Mouse (Mus musculus) heart, postnatal 4 days (tissue): ENCODE results near the gene Grhl3. TPM values are rescaled to one million over a fixed set of nuclear protein-coding genes. Genes with fewer than 3 reads are reported as not detected.

Experiments used
- DNase-seq: peaks from one replicate; pipeline ENCODE4 v3.0.0; 2021
- total RNA-seq, 2 experiments: library from RNA; stranded (reverse); gene quantifications; 2 replicates each; pipeline ENCODE4 v1.2.3; 2021

Grhl3 gene
- total RNA-seq, 2 experiments from 2014 or later, result 1.0 to 1.2 TPM

DNA sequence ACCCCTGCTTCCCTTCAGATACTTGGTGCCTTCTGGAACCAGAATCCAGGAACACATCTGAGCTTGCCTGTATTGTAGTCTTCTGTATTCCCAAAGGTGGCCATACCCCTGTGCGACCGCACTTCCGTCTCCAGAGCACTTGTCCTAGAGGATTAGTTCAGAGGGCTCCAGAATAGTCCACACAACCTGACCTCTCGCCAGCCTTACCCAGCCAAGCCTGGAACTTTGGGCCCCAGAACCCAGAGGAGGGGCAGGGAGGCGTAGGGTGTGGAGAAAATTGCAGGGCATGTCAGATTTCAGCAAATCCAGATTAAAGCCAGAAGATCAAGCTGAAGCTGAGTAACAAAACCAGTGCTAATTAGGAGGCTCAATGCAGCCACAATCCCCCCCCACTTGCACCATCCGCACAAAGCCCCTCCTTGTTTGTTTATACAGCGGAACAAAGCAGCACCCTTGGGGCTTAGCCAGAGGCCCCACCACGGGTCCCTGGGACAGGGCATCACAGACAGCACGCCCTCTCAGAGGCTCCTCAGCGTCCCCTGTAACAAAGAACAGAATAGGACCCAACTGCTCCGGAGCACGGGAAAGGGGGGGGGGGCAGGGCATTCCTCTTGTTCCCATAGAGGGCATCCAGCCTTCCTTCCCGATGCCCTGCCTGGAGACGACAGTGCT, 47.3 kb downstream of the Grhl3 start:
- no peak for DNase-seq

DNA sequence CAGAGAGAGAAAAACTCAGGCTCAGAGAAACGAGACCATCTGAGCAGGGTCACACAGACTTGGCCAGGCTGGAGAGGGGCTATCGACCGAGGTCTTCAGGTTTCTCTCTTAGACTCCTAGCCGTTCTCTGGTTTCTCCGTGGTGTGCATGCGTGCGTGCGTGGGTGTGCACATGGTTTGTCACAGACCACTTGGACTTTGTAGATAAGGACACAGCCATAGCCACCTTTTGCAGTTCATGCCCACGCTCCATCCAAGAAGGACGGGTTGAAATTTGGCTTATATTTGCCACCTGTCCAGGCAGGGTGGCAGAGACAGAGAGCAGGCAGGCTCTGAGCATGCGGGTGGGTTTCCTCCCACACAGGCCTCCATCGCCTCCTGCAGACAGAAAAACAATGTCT, 48.4 kb downstream of the Grhl3 start:
- DNase-seq, result no peak

DNA sequence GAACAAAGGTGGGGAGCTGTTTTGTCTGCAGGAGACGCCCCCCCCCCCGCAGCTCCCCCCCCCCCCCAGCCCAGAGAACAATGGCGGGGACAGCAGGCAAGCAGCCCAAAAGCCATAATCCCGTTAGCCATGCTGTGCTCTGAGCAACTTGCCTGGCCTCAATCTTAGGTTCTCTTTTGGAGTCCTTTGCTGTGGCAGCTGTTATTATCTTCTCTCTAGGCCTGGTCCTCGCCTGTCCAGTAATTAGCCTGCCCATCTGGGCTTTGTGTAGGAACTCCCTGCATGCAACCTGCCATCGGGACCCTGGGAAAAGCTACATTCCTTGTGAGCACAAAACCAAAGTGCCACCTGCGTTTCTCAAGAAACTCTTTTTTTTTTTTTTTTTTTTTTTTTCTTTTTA, 49.5 kb downstream of the Grhl3 start:
- no peak for DNase-seq

DNA sequence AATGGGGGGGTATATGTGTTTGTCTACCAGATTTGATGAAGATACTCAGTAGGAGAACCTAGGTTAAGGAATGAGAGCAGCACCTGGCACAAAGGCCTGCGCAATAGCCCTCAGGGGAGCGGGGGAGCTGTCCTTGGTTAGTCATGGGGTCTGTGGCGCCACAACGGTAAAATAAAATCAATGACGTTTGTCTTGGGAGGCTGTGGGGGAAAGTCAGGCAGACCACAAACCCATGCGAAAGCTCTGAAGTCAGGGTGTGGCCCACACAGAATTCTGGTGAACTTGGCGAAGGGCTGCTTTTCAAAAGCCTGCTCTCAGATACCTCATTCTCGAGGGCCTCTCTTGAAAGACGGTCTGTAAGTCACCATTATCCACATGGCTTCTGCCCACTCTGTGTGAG, 53.0 kb downstream of the Grhl3 start:
- DNase-seq, result no peak

DNA sequence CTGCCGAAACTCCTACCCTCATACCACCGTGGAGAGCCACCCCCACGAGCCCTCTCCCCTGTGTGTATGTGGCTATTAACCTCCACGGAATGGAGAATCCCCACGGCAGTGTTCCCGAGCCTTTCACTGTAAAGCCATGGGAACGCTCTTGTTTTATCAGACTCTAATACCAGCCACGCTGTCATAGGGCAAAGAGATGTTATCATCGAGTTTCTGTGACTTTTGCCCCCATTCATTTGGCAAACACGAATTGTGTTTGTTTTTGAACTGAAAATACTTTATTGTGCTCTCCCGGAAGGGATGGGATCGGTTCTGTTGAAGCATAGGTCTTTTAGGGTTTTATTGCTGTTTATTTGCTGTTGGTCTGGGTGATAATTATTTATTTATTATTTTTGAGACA, 55.3 kb downstream of the Grhl3 start:
- no peak for DNase-seq

DNA sequence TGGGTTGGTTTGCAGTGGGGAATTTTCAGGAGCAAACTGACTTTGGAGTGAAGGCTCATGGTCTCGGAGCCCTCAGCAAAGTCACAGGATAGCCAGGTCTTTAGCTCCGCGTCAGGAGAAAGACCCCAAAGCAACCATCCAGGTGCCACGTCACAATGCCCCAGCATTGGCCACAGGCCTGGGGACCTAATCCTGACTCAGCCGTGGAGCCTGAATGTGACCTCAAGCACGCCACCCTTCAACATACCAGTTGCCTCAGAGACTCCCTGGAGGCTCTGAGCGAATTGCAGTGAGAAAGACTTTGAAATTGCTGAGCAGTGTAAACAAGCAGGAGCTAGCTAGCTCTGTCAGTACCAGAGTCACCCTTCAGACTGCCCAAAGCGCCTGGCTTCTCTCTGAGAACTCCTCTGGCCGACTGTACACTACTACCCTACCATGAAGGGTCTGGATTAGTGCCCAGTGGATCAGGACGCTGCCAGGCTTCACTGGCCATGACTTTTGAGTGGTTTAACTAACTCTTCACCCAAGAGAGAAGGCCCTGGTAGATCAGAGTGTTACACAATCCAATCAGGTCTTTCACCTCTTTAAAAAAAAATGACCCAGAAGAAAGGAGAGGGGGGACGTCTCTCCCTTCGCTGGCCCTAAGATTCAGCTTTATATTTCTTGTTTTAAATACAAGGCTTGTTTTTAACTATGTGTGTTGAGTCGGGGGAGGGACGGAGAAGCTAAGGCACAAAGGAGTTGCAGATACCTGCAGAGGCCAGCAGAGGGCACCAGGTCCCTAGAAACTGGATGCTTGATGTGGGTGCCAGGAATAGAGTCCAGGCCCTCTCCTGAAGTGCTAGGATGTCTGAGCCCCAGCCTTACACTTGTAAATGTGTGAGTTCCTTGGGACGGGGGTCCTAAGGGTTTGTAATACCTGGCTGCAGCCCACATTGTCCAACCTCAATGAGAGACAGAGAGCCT, 56.8 kb downstream of the Grhl3 start:
- DNase-seq, result peak; percentile 72

DNA sequence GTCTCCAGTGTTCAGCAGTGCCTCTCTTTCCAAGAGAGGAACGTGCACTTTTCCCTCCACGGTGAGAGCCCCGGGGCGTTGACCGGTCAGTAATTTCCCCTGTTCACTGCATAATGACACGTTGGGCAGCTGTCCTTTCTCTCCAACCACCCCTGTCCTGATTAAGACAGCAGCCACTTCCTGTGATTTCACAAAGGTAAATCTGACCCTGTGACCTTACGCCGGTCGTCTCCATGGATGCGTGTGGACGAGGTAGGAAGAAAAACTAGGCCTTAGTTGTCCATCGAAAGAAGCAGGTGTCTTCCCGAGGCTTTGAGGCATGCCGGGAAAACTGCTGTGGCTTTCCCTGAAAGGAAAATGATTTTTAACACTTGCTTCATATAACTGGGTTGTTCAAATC, 58.5 kb downstream of the Grhl3 start:
- no peak for DNase-seq

DNA sequence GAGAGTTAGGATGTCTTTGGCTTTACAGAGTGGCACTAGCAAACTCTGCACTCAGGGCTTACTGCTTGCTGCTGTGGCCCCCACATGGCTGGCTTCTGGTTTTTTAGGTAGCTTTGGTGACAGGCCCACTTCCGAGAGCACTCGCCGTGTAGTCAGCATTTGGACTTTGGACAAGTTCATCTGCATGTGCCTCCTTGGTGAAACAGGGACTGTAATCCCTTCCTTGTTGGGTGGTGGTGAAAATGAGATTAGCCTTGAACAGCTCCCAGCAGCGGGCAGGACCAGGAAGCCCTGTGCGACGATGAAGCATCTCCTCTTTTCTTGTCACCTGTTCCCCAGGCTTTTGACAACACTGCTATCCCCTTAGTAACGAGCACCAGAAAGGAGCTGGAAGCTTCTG, 59.6 kb downstream of the Grhl3 start:
- no peak for DNase-seq

DNA sequence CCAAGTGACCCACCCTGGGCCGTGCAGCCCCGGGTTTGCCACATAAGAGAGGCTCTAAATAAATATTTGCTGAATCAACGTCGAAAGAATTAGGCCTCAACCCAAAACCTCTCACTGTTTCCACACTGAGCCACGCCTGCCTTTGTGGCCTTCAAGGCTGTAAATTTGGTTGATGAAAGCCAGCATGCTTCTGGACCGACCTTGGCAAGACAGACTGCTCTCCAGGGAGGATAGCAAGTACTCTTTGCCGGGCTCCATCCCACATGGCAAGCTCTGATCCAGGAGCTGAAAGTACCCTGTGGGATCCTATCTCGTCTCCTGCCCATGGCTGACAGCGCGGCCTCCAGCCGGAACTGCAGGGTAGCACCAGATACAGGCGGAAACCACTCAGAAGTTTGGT, 63.9 kb downstream of the Grhl3 start:
- DNase-seq, result no peak

DNA sequence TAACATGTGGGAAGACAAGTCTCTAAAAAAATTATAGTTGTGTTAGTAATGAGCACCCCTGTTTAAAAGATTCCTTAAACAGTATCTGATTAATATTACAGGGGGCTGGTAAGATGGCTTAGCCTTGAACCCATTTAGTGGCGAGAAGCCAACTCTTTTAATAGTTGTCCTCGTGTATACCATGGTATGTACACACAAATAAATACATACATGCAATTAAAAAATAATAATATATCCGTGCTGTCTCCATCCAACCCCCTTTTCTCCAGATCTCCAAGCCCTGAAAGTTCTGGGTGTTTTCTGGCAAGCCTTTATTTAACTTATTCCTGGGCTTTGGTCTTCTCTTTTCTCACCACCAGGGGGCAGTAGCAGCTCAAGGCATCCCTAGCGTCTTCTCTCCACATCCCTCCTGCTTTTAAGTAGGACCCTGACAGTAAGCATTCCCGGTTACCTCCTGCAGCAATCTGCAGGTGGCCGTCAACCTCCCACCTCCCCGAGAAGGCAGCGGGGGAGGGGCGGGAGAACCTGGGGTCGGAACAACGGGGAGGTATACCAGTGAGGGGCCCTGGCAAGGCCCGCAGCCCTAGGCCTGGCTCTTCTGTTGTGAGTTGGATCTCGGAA, 64.9 kb downstream of the Grhl3 start:
- peak; percentile 83 for DNase-seq

DNA sequence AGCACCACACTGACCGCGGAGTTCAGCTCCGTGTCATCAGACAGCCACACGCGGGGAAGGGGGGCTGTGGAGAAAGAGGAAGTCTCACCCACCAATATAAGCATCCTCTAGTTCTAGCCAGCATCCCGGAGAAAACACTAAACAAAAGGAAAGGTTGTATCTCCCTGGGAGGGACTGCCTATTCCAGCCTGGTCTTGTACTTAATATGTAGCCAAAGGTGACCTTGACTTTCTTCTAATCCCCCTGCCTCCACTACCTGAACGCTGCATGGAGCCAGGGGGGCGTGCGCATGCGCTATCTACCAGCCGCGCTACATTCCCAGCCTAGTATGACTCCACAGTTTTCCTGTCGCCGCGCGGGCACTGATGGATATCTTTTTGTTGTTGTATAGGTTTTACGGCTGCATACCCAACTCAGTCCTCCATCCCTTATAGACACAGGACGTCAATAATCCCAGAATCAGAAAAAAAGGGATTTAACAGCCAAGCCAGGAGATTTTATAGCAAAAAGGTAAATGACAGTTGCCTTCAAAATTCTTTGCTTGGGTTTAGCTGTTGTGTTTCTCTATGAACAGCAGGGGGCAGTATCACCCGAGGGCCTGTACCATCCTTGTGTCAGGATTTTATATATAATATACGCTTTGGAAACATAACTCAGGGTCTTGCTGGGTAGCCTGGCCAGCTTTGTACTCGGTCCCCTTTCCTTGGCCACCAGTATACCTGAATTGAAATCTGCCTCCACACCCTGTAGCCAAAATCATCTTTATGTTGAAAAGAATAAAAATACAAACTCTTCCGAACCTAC, 65.7 kb downstream of the Grhl3 start:
- peak; percentile 46 for DNase-seq

DNA sequence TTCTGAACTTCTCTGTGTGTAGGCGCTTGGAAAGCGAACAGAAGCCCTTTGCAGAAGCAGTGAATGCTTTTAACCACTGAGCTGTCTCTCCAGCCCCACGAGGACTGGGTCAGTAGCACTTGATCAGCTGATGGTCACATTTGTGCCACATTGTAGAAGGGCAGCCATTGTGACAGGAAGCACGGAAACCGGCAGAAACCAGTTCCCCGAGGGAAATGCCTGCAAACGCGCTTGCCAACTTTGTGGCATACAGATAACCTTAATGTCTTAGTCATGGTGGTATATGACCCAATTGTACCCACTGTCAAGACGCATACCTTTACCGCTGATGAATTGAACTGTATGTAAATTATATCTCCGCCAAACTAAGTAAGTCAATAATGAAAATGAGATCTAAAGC, 67.6 kb downstream of the Grhl3 start:
- DNase-seq, result no peak

DNA sequence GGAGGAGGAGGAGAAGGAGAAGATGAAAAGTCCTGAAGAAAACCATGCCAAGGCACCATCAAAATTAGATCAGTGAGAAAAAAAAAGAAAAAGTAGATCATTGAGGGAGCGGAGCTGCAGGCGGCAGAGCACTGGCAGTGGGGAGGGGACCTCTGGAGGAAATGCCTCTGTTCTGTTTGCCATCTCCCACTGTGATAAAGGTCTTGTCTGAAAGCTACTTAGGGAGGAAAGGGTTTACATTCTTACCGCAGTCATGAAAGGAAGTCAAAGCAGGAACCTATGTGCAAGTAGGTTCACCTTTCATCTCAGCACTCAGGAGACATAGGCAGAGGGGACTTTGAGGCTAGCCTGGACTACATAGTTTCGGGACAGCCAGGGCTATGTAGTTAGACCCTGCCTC, 71.8 kb downstream of the Grhl3 start:
- no peak for DNase-seq

DNA sequence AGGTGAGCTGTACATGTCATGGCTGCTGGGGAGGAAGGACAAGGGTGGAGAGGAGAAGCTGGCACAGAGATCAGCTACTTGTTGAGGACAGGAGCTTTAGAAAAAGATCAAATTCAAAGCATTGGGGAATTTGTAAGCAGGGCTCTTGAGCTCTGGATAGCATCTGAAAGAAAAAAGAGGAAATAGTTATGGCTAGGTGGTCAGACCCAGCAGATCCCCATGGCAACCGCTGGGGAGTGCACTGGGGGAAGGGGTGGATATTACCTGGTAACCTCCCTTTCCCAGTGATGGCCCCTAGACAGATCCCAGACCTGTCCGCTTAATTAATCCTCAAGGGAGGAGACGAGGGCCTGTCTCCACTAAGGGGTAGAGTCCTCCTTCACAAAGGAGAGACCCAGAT, 73.6 kb downstream of the Grhl3 start:
- DNase-seq, result no peak

DNA sequence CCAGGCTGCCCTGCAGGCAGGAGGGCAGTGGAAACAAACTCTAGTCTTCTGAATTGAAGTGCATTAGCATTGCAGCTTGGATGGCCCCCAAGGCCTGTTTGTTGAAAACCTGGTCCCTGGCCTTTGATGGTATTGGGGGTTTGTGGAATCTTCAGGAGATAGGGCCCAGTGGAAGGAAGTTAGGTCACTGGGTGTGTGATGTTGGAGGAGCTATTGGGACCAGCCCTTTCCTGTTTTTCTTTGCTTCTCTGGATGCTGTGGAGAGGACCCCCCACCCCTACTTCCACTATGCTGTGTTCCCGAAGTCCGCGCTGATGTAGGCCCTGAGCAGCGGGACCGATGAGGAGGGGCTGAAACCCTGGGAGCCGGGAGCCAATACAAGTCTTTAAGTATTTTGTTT, 75.3 kb downstream of the Grhl3 start:
- no peak for DNase-seq

DNA sequence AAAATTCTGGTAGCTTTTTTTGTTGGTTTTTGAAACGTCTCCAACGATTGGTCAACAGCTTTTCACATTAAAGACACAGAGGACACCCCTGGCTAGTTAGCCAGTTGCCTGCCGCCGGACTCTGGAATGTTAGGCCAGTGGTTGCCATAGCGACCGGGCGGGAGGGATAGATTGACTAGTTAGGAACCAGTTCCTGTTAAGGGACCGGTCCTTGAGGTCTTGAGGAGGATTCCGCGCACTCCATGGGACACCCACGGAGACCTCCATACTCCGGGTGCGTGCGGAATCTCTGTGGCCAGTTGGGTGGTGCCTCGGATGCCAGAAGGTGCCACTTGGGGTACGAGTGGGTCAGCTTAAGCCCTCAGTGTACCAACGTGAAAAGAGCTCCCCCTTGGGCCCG, 77.6 kb downstream of the Grhl3 start:
- peak; percentile 59 for DNase-seq

DNA sequence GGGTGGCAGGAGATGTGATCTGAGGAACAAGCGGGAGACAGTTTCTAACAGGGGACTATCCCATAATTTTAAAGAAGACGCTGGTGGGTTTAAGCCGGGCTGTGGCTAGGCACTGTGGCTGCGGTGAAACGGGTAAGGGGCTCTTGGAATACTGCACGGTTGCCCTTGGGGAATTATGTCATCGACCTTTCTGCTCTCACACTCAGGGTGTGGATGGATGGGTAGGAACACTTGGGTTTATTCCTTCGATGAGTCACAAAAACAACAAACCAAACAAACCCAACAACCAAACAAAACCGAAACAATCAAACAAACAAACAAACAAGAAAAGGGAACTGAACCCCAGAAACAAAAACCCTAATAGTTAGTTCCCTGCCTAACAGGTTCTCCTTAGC, 78.0 kb downstream of the Grhl3 start:
- DNase-seq, result no peak

DNA sequence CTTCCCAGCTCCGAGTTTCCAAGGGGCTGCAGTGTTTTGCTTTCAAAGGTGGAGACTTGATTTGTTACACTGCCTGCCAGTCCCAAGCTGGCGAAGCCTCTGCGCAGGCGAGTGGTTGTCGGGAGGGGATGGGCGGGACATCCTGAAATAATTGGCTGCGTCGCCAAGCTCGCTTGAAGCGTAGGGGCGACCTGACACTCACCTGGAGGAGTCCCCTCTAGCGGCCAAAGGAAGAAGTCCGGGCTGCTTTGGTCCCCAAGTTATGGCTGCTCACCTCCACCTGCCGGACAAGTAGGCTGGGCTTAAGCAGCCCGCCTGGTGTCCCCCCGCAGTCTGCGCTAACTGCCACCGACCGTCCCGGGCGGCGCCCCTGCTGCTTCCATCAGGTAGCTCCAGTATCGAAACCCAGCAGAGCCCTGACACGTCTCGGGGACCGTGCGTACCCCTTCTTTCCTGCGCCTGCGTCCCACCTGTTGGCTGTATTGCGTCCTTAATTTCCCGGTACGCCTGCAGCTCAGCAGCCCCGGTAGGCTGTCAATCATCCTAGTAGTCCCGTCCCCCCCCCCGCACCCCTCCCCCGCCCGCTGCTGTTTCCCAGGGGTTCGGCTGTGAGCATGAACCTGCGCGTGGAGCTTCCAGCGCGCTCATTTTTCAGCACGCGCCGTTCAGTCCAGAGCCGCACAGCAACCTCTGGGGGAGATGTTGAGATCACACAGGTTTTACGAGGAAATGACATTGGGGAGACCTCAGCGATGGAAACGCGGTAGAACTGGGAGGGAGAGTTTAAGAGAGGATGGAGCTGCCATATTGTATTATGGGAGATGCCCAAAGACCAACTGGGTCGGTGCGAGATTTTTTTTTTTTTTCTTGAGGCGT, 78.7 kb downstream of the Grhl3 start, which contains the start of the genes Stpg1 and Nipal3:
Gene Stpg1 (plus strand): TSS at position 270 of the 876 bp plus-strand sequence.
Gene Nipal3 (minus strand): TSS at position 518 of the 876 bp plus-strand sequence.
- peak; percentile 90 for DNase-seq

DNA sequence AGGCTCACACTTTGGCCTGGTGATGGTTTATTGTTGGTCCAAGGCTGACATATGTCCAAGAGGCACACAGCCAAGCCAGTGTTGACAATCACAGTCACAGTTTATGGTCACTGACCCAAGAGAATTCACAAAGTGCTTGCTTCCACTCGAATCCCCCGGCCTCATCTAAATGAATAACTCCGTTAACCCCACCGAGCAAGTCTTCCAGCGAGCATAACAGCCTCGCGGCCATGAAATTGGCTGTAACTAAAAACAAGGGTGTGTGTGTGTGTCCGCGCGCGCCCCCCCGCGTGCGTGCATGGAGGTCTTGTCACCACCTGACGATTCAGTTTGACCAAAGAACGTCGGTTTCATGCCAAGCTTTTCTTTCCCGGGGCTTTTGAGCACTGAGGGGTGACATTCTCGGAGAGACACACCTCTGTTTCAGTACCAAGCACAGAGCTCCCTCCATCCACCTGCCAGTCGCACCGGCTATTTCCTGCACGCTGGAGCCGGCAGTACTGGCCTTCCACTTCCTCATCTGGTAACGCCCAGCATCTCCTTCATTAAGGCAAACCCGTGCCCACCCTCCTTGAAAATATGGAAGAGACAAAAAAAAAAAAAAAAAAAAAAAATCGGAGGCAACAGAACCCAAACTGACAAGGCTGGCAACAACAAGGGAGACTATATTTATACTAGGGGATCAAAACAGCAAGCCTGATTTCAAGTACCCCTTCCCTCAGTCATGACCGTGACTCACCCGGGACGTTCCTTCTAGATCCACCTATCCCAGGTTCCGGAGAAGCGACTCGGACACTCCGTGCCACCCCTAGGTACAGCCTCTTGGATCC, 79.5 kb downstream of the Grhl3 start:
- peak; percentile 28 for DNase-seq

DNA sequence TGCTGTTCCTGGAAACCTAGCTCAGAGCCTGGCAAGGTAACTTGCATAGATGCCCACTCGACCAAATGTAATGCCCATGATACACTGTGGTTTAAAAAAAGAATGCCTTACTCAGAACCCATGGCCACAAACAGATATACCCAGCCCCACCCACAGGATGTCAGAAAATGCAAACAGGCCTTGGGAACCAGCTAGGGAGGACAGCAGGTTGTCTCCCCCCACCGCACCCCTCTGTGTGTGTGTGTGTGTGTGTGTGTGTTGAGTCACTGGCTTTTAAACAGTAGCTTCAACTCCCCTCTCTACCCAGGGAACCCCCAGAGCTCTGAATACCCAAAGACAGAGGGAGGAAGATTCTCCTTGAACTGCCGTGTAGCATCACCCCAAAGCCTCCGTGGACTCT, 80.2 kb downstream of the Grhl3 start:
- no peak for DNase-seq
